Mouse (Mus musculus) erythroblast, adult 5-6 weeks (primary cell): ENCODE data around the gene Rasal3. TPM values are rescaled to one million over a fixed set of nuclear protein-coding genes. Genes with fewer than 3 reads are reported as not detected.

Experiments used
- ATAC-seq: replicated peaks from 2 replicates; pipeline ENCODE4 v1.8.0; 2016; ENCODE audit warnings: moderate number of reproducible peaks, mild to moderate bottlenecking, moderate TSS enrichment, inconsistent platforms; ENCODE audit not compliant: poor library complexity, low FRiP score, severe bottlenecking
- total RNA-seq, 2 experiments: library from RNA; stranded (forward) in 1 of 2; stranded (reverse) in 1 of 2; fragments of 150-400 nt in 1 of 2; fragments of 200-764, 138-1000 nt in 1 of 2; gene quantifications; 2 replicates each; pipeline versions ENCODE4 v1.2.3 to v1.2.4; 2015 to 2017; ENCODE audit warnings: low replicate concordance in 2 of 2

The Rasal3 gene
- total RNA-seq (2015; ENCODE audit: low replicate concordance) (5.0 and 9.2 TPM in 2 replicates), total RNA-seq (2017; ENCODE audit: low replicate concordance) (4.6 and 5.2 TPM in 2 replicates)

GRCm38 (mm10) chr17:32403417-32403816, at the start of gene Rasal3:
TSS of gene Rasal3 (minus strand) at chr17:32403583.
- peak; percentile 46; the same call in 1 of the 2 replicates for ATAC-seq

- ATAC-seq = peak; percentile 75
These were observed 49.1 kb upstream of the Rasal3 start, which contains the start of gene Cyp4f39 for GRCm38 (mm10) chr17:32452482-32452881. TSS of gene Cyp4f39 (plus strand) at chr17:32452723.

GRCm38 (mm10) chr17:32450844-32451537, 47.6 kb upstream of the Rasal3 start:
- ATAC-seq = no peak

- ATAC-seq = no peak
These were observed 45.7 kb upstream of the Rasal3 start for GRCm38 (mm10) chr17:32449042-32449441.

GRCm38 (mm10) chr17:32447195-32447594, 43.8 kb upstream of the Rasal3 start:
- ATAC-seq = no peak

GRCm38 (mm10) chr17:32445016-32445415, 41.6 kb upstream of the Rasal3 start:
- ATAC-seq = no peak

GRCm38 (mm10) chr17:32443245-32443644, 39.9 kb upstream of the Rasal3 start:
- ATAC-seq = no peak

- ATAC-seq = no peak
These were observed 33.7 kb upstream of the Rasal3 start for GRCm38 (mm10) chr17:32437106-32437505.

- ATAC-seq = no peak
These were observed 31.8 kb upstream of the Rasal3 start for GRCm38 (mm10) chr17:32435151-32435550.

GRCm38 (mm10) chr17:32434324-32434723, 30.9 kb upstream of the Rasal3 start:
- ATAC-seq = no peak

- no peak for ATAC-seq
These were observed 28.6 kb upstream of the Rasal3 start for GRCm38 (mm10) chr17:32431972-32432371.

- ATAC-seq = no peak
These were observed 23.2 kb upstream of the Rasal3 start for GRCm38 (mm10) chr17:32426610-32427009.

GRCm38 (mm10) chr17:32424034-32424433, 20.7 kb upstream of the Rasal3 start, which contains the start of gene Pglyrp2:
TSS of gene Pglyrp2 (minus strand) at chr17:32424167.
- no peak for ATAC-seq

GRCm38 (mm10) chr17:32420781-32421180, 17.4 kb upstream of the Rasal3 start:
- ATAC-seq = no peak

GRCm38 (mm10) chr17:32419989-32420388, 16.6 kb upstream of the Rasal3 start:
- ATAC-seq = no peak

- no peak for ATAC-seq
These were observed 13.4 kb upstream of the Rasal3 start for GRCm38 (mm10) chr17:32416771-32417170.

GRCm38 (mm10) chr17:32415417-32416020, 12.1 kb upstream of the Rasal3 start:
- ATAC-seq = no peak

- ATAC-seq = no peak
These were observed 8.5 kb upstream of the Rasal3 start for GRCm38 (mm10) chr17:32411898-32412297.

- ATAC-seq = peak; percentile 74
These were observed 615 bp downstream of the Rasal3 start for GRCm38 (mm10) chr17:32402779-32403157.

- ATAC-seq = 0 out of 2 replicates have a peak, but pooled peaks have one; percentile 15
These were observed 1.2 kb downstream of the Rasal3 start for GRCm38 (mm10) chr17:32402011-32402778.
